8 mouse cellular contexts compared by ENCODE assay signal in genomic region chr11:78177437-78177836, GRCm38 (mm10). TPM values are rescaled to one million over a fixed set of nuclear protein-coding genes. Genes with fewer than 3 reads are reported as not detected.
DNase-seq lines count a peak whose midpoint lies in the region; ATAC-seq and TF ChIP-seq lines count a peak whose summit lies in the region.

No protein-coding gene starts in this region.

- DNase-seq in testis, postnatal 10 days (ENCODE audit: low spot score) = no peak
- DNase-seq in kidney, adult 2 months = peak; percentile 95
- no peak for DNase-seq in urinary bladder, postnatal 25 days (ENCODE audit: low spot score)

- peak; percentile 4 for ATAC-seq in lung, embryonic 16.5 days (ENCODE audit: low read depth)
- ATAC-seq in stomach, embryonic 16.5 days (ENCODE audit: insufficient read depth, low FRiP score) = peak; percentile 12; the same call in 1 of the 2 replicates
- no peak for ATAC-seq in activated CD4-positive, CD25-positive, alpha-beta regulatory T cell, adult 4 months

- 1% methylated on average over 10 of the region's 10 CpGs for WGBS in kidney, adult 2 months
- WGBS in lung, embryonic 16.5 days = under 1% methylated on average over 10 of the region's 10 CpGs
- WGBS in stomach, embryonic 16.5 days = 2% methylated on average over 10 of the region's 10 CpGs

- peaks cover 1% of the 10 kb centered on the region for H3K36me3 ChIP-seq in testis, adult 2 months (ENCODE audit: control insufficient read depth, insufficient read depth, low read length)
- H3K36me3 ChIP-seq in erythroblast, embryonic 14.5 days (ENCODE audit: control insufficient read depth) = peaks cover 45% of the 10 kb centered on the region
- H3K36me3 ChIP-seq in kidney, adult 2 months (ENCODE audit: control insufficient read depth, insufficient read depth, low read length) = peaks cover 4% of the 10 kb centered on the region; the same call in 1 of the 2 replicates
- H3K36me3 ChIP-seq in lung, embryonic 16.5 days (ENCODE audit: control insufficient read depth, insufficient read depth, low read length) = peaks cover 18% of the 10 kb centered on the region
- peaks cover 8% of the 10 kb centered on the region; the same call in 1 of the 2 replicates for H3K36me3 ChIP-seq in stomach, embryonic 16.5 days (ENCODE audit: control insufficient read depth, insufficient read depth, low read length)

- peak overlapping the region; percentile 66 for H3K9ac ChIP-seq in lung, embryonic 16.5 days (ENCODE audit: low read length)
- H3K9ac ChIP-seq in stomach, embryonic 16.5 days (ENCODE audit: low read length) = peak overlapping the region; percentile 88

- no peaks in the 10 kb centered on the region for H3K27me3 ChIP-seq in testis, adult 2 months (ENCODE audit: control insufficient read depth, insufficient read depth, low read length)
- no peaks in the 10 kb centered on the region for H3K27me3 ChIP-seq in erythroblast, embryonic 14.5 days (ENCODE audit: control insufficient read depth)
- no peaks in the 10 kb centered on the region for H3K27me3 ChIP-seq in kidney, adult 2 months (replicated peaks; ENCODE audit: control insufficient read depth, insufficient read depth, low read length)
- no peaks in the 10 kb centered on the region for H3K27me3 ChIP-seq in lung, embryonic 16.5 days (ENCODE audit: control insufficient read depth, insufficient read depth, low read depth, low read length)
- no peaks in the 10 kb centered on the region for H3K27me3 ChIP-seq in stomach, embryonic 16.5 days (ENCODE audit: control insufficient read depth, insufficient read depth, low read length)

- H3K4me1 ChIP-seq in testis, adult 2 months (ENCODE audit: control insufficient read depth, insufficient read depth, low read length) = peaks cover 21% of the 10 kb centered on the region
- peaks cover 77% of the 10 kb centered on the region for H3K4me1 ChIP-seq in erythroblast, embryonic 14.5 days (ENCODE audit: control insufficient read depth)
- peaks cover 13% of the 10 kb centered on the region; the same call in 1 of the 2 replicates for H3K4me1 ChIP-seq in kidney, adult 2 months (ENCODE audit: control insufficient read depth, insufficient read depth, low read length)
- H3K4me1 ChIP-seq in lung, embryonic 16.5 days (replicated peaks; ENCODE audit: control insufficient read depth, insufficient read depth, low read length) = peaks cover 39% of the 10 kb centered on the region
- peaks cover 52% of the 10 kb centered on the region for H3K4me1 ChIP-seq in stomach, embryonic 16.5 days (ENCODE audit: control insufficient read depth, insufficient read depth, low read length)

- H3K9me3 ChIP-seq in erythroblast, embryonic 14.5 days (ENCODE audit: control insufficient read depth, low read length) = no peaks in the 10 kb centered on the region
- H3K9me3 ChIP-seq in lung, embryonic 16.5 days (ENCODE audit: control insufficient read depth, low read length) = no peaks in the 10 kb centered on the region
- H3K9me3 ChIP-seq in stomach, embryonic 16.5 days (replicated peaks; ENCODE audit: control insufficient read depth, low read length) = no peaks in the 10 kb centered on the region

- H3K27ac ChIP-seq in testis, adult 2 months (ENCODE audit: control insufficient read depth, insufficient read depth, low read depth, low read length) = peak overlapping the region; percentile 88
- peak overlapping the region; percentile 93 for H3K27ac ChIP-seq in kidney, adult 2 months (ENCODE audit: insufficient read depth, low read depth, low read length)
- H3K27ac ChIP-seq in lung, embryonic 16.5 days (ENCODE audit: low read length) = peak overlapping the region; percentile 98
- peak overlapping the region; percentile 99 for H3K27ac ChIP-seq in stomach, embryonic 16.5 days (ENCODE audit: low read length)

- H3K4me2 ChIP-seq in lung, embryonic 16.5 days (ENCODE audit: low read depth, low read length) = peak overlapping the region; percentile 78
- peak overlapping the region; percentile 94 for H3K4me2 ChIP-seq in stomach, embryonic 16.5 days (ENCODE audit: low read depth, low read length)

- no peak for TF ChIP-seq POLR2A in testis, adult 2 months (IDR thresholded peaks at IDR 0.05; ENCODE audit: control insufficient read depth, low read depth, low read length)
- TF ChIP-seq POLR2A in kidney, adult 2 months (IDR thresholded peaks at IDR 0.05; ENCODE audit: low read depth, low read length) = no peak

- no peak for TF ChIP-seq CTCF in testis, adult 2 months (IDR thresholded peaks at IDR 0.05; ENCODE audit: control insufficient read depth, insufficient read depth, insufficient replicate concordance, low read depth, low read length)
- TF ChIP-seq CTCF in kidney, adult 2 months (conservative IDR thresholded peaks at IDR 0.05; ENCODE audit: insufficient read depth, insufficient read length, low read depth, low read length) = no peak

- H3K4me3 ChIP-seq in testis, adult 2 months (ENCODE audit: control insufficient read depth, low read depth, low read length) = peak overlapping the region; percentile 88
- H3K4me3 ChIP-seq in erythroblast, embryonic 14.5 days (replicated peaks) = peak overlapping the region; percentile 88
- peak overlapping the region; percentile 83 for H3K4me3 ChIP-seq in kidney, adult 2 months (ENCODE audit: insufficient read depth, low read depth, low read length)
- H3K4me3 ChIP-seq in lung, embryonic 16.5 days (ENCODE audit: low read length) = peak overlapping the region; percentile 78
- peak overlapping the region; percentile 70 for H3K4me3 ChIP-seq in stomach, embryonic 16.5 days (replicated peaks; ENCODE audit: low read length)

RNA-seq across cellular contexts. Expression of gene Tlcd1, which starts 0.9 kb away (rescaled TPM):
- polyA plus RNA-seq in testis, adult 2 months (2012; rRNA removed) = 65.1 and 73.7 TPM in 2 replicates
- polyA plus RNA-seq in erythroblast, embryonic 14.5 days (2012) = 91.9 and 97.7 TPM in 2 replicates
- 78.2 and 144 TPM in 2 replicates for polyA plus RNA-seq in kidney, adult 2 months (2012; rRNA removed)
- 24.4 and 25.9 TPM in 2 replicates for polyA plus RNA-seq in lung, embryonic 16.5 days (2015; fragmentation: Nextera tagmentation; extraction: Ambion mirVana)
- 32.5 and 32.8 TPM in 2 replicates for polyA plus RNA-seq in stomach, embryonic 16.5 days (2015; fragmentation: Nextera tagmentation; extraction: Ambion mirVana)
- 1 to 10 TPM; 2.3 to 4.3 TPM for polyA plus RNA-seq in activated CD4-positive, CD25-positive, alpha-beta regulatory T cell, adult 4 months (2017; shearing (Covaris generic))

RNA-seq across cellular contexts. Expression of gene Nek8, which starts 1.0 kb away (rescaled TPM):
- 22.2 and 22.3 TPM in 2 replicates for polyA plus RNA-seq in testis, adult 2 months (2012; rRNA removed)
- polyA plus RNA-seq in erythroblast, embryonic 14.5 days (2012) = 1.7 and 2.0 TPM in 2 replicates
- 18.3 and 24.6 TPM in 2 replicates for polyA plus RNA-seq in kidney, adult 2 months (2012; rRNA removed)
- polyA plus RNA-seq in lung, embryonic 16.5 days (2015; fragmentation: Nextera tagmentation; extraction: Ambion mirVana) = 20.6 and 22.3 TPM in 2 replicates
- 16.7 and 19.0 TPM in 2 replicates for polyA plus RNA-seq in stomach, embryonic 16.5 days (2015; fragmentation: Nextera tagmentation; extraction: Ambion mirVana)
- 10 to 100 TPM in 1 of 2 experiments, 1 to 10 TPM in 1; 9.4 to 13.2 TPM for polyA plus RNA-seq in activated CD4-positive, CD25-positive, alpha-beta regulatory T cell, adult 4 months (2017; shearing (Covaris generic))

RNA-seq across cellular contexts. Expression of gene Rpl23a, which starts 5.9 kb away (rescaled TPM):
- 125 and 137 TPM in 2 replicates for polyA plus RNA-seq in testis, adult 2 months (2012; rRNA removed)
- 168 and 429 TPM in 2 replicates for polyA plus RNA-seq in erythroblast, embryonic 14.5 days (2012)
- 153 and 278 TPM in 2 replicates for polyA plus RNA-seq in kidney, adult 2 months (2012; rRNA removed)
- 1,346 and 1,426 TPM in 2 replicates for polyA plus RNA-seq in lung, embryonic 16.5 days (2015; fragmentation: Nextera tagmentation; extraction: Ambion mirVana)
- polyA plus RNA-seq in stomach, embryonic 16.5 days (2015; fragmentation: Nextera tagmentation; extraction: Ambion mirVana) = 1,025 and 1,263 TPM in 2 replicates
- 1,000 to 10,000 TPM; 3,988 to 4,036 TPM for polyA plus RNA-seq in activated CD4-positive, CD25-positive, alpha-beta regulatory T cell, adult 4 months (2017; shearing (Covaris generic))

RNA-seq across cellular contexts. Expression of gene Rab34, which starts 10.8 kb away (rescaled TPM):
- polyA plus RNA-seq in testis, adult 2 months (2012; rRNA removed) = 10.4 and 13.2 TPM in 2 replicates
- 0.13 and 0.26 TPM in 2 replicates for polyA plus RNA-seq in erythroblast, embryonic 14.5 days (2012)
- 78.1 and 92.4 TPM in 2 replicates for polyA plus RNA-seq in kidney, adult 2 months (2012; rRNA removed)
- polyA plus RNA-seq in lung, embryonic 16.5 days (2015; fragmentation: Nextera tagmentation; extraction: Ambion mirVana) = 117 and 129 TPM in 2 replicates
- 88.3 and 90.9 TPM in 2 replicates for polyA plus RNA-seq in stomach, embryonic 16.5 days (2015; fragmentation: Nextera tagmentation; extraction: Ambion mirVana)
- polyA plus RNA-seq in activated CD4-positive, CD25-positive, alpha-beta regulatory T cell, adult 4 months (2017; shearing (Covaris generic)) = not detected

RNA-seq across cellular contexts. Expression of gene Traf4, which starts 12.0 kb away (rescaled TPM):
- 9.5 and 12.5 TPM in 2 replicates for polyA plus RNA-seq in testis, adult 2 months (2012; rRNA removed)
- polyA plus RNA-seq in erythroblast, embryonic 14.5 days (2012) = 7.2 and 9.4 TPM in 2 replicates
- 108 and 126 TPM in 2 replicates for polyA plus RNA-seq in kidney, adult 2 months (2012; rRNA removed)
- polyA plus RNA-seq in lung, embryonic 16.5 days (2015; fragmentation: Nextera tagmentation; extraction: Ambion mirVana) = 84.2 and 96.3 TPM in 2 replicates
- 50.9 and 55.1 TPM in 2 replicates for polyA plus RNA-seq in stomach, embryonic 16.5 days (2015; fragmentation: Nextera tagmentation; extraction: Ambion mirVana)
- 1 to 10 TPM; 3.4 to 5.0 TPM for polyA plus RNA-seq in activated CD4-positive, CD25-positive, alpha-beta regulatory T cell, adult 4 months (2017; shearing (Covaris generic))
